Mouse (Mus musculus): ENCODE data around the gene Tmem104. TPM values are rescaled to one million over a fixed set of nuclear protein-coding genes. Genes with fewer than 3 reads are reported as not detected.

Gene Tmem104
- total and polyA plus RNA-seq, 2 experiments from 2014 or later, result 8.5 to 12.9 TPM

- Histone ChIP-seq H3K9me3 (ENCODE audit: low read length) (no peaks in the 10 kb centered on the region), H3K27me3 (ENCODE audit: insufficient read depth, low read length) (peaks cover 35% of the 10 kb centered on the region), H3K4me1 (ENCODE audit: insufficient read depth, low read length) (peaks cover 15% of the 10 kb centered on the region), H3K9ac (replicated peaks; ENCODE audit: low read length, poor library complexity, severe bottlenecking) (no peak overlapping the region), H3K4me3 (ENCODE audit: low read depth, low read length) (no peak overlapping the region), H3K4me2 (ENCODE audit: low read depth, low read length, poor library complexity, severe bottlenecking) (no peak overlapping the region), H3K36me3 (ENCODE audit: insufficient read depth, low read length) (peaks cover 26% of the 10 kb centered on the region), H3K27ac (ENCODE audit: low read depth, low read length) (no peak overlapping the region)
- 32% methylated on average over 19 of the region's 19 CpGs for WGBS
- peak; percentile 97 for TF ChIP-seq CTCF (IDR thresholded peaks at IDR 0.05)
- ATAC-seq (ENCODE audit: low FRiP score), result peak; percentile 43; the same call in 1 of the 2 replicates
- DNase-seq (ENCODE audit: low spot score), result peak; percentile 88
Observed at GRCm38 (mm10) chr11:115270148-115270861, 83.0 kb downstream of the Tmem104 start.

GRCm38 (mm10) chr11:115271052-115271451 is 83.8 kb downstream of the Tmem104 start:
- Histone ChIP-seq H3K4me2 (ENCODE audit: low read depth, low read length, poor library complexity, severe bottlenecking) (no peak overlapping the region), H3K27me3 (ENCODE audit: insufficient read depth, low read length) (peaks cover 28% of the 10 kb centered on the region), H3K36me3 (ENCODE audit: insufficient read depth, low read length) (peaks cover 26% of the 10 kb centered on the region), H3K4me3 (ENCODE audit: low read depth, low read length) (no peak overlapping the region), H3K9me3 (ENCODE audit: low read length) (no peaks in the 10 kb centered on the region), H3K27ac (ENCODE audit: low read depth, low read length) (no peak overlapping the region), H3K4me1 (ENCODE audit: insufficient read depth, low read length) (peaks cover 22% of the 10 kb centered on the region), H3K9ac (replicated peaks; ENCODE audit: low read length, poor library complexity, severe bottlenecking) (no peak overlapping the region)
- DNase-seq (ENCODE audit: low spot score) (no peak), ATAC-seq (ENCODE audit: low FRiP score) (no peak)
- 85% methylated on average over 9 of the region's 9 CpGs for WGBS
- TF ChIP-seq CTCF (IDR thresholded peaks at IDR 0.05), result no peak

DNA sequence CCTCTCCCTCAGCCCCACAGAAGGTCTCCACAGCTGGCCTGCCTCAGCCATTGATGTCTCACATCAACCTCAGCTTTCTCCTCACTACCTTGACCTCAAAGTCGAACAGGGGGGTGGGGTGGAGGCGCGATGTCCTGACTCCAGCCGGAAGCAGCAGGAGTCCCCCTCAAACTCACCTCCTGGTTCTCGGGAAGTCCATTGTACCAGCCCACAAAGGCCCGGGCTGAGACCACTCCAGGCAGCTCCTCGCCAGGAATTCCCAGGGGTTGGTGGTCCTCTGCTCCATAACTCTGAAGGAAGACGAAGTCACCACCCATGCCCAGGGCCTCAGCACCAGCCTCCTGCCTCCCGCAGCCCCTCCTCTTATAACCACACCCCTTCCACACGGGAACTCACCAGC is 84.2 kb downstream of the Tmem104 start:
- H3K27me3 ChIP-seq (ENCODE audit: insufficient read depth, low read length), result peaks cover 23% of the 10 kb centered on the region
- WGBS, result 71% methylated on average over 10 of the region's 10 CpGs
- no peak overlapping the region for H3K4me2 ChIP-seq (ENCODE audit: low read depth, low read length, poor library complexity, severe bottlenecking)
- no peak overlapping the region for H3K4me3 ChIP-seq (ENCODE audit: low read depth, low read length)
- H3K9ac ChIP-seq (replicated peaks; ENCODE audit: low read length, poor library complexity, severe bottlenecking), result no peak overlapping the region
- TF ChIP-seq CTCF (IDR thresholded peaks at IDR 0.05), result no peak
- peaks cover 23% of the 10 kb centered on the region for H3K4me1 ChIP-seq (ENCODE audit: insufficient read depth, low read length)
- no peaks in the 10 kb centered on the region for H3K9me3 ChIP-seq (ENCODE audit: low read length)
- ATAC-seq (ENCODE audit: low FRiP score) (no peak), DNase-seq (ENCODE audit: low spot score) (no peak)
- peaks cover 26% of the 10 kb centered on the region for H3K36me3 ChIP-seq (ENCODE audit: insufficient read depth, low read length)
- H3K27ac ChIP-seq (ENCODE audit: low read depth, low read length), result no peak overlapping the region

DNA sequence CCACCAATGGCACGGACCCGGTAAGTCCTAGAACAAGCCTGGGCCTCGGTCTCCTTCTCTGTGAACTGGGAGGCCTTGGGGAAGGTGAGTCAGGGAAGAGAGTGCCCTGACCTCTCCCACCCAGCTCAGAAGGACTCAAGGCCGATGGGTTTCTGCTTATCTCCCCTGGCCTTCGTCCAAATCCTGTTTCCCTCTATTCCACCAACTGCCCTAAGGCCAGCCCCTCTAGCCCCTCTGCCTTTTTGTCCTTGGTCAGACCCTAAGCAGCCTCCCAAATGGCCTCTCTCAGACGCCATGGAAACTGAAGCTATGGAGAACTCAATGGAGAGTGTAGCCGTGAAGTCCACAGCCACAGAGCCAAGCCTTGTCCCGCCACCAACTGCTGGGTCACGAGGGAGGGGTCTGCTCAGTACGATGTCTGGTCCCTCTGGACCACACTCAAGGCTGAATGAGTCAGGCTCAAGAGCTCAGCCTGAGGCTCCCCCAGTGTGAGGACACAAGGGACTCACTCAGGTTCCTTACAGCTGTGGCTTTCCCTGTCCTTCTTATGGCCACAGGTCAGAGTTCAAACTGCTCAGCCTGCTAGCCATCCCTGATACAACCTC is 85.7 kb downstream of the Tmem104 start:
- H3K4me1 ChIP-seq (ENCODE audit: insufficient read depth, low read length), result peaks cover 20% of the 10 kb centered on the region
- no peak for ATAC-seq (ENCODE audit: low FRiP score)
- no peak for DNase-seq (ENCODE audit: low spot score)
- H3K4me3 ChIP-seq (ENCODE audit: low read depth, low read length), result no peak overlapping the region
- no peak for TF ChIP-seq CTCF (IDR thresholded peaks at IDR 0.05)
- H3K9ac ChIP-seq (replicated peaks; ENCODE audit: low read length, poor library complexity, severe bottlenecking), result no peak overlapping the region
- 66% methylated on average over 10 of the region's 10 CpGs for WGBS
- peaks cover 10% of the 10 kb centered on the region for H3K27me3 ChIP-seq (ENCODE audit: insufficient read depth, low read length)
- no peaks in the 10 kb centered on the region for H3K9me3 ChIP-seq (ENCODE audit: low read length)
- no peak overlapping the region for H3K4me2 ChIP-seq (ENCODE audit: low read depth, low read length, poor library complexity, severe bottlenecking)
- peaks cover 25% of the 10 kb centered on the region for H3K36me3 ChIP-seq (ENCODE audit: insufficient read depth, low read length)
- H3K27ac ChIP-seq (ENCODE audit: low read depth, low read length), result no peak overlapping the region

DNA sequence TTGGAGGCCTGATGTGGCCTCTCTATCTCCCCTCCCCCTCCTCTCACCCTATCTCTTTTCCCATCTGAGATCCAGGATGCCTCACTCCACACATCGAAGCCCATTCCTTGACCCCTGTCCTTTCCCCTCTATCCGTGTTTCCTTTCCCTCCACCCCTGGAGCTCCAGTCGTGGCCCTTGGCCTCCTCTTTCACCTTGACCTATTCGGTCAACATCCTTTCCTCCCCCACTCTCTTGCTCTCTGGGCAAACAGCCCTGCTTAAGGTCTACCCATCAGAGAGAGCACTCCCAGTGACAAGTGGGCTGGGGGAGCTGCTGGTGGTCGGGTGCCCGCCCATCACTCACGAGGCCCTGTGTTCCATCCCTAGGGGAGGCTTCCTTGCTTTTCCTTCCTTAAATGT is 86.4 kb downstream of the Tmem104 start:
- DNase-seq (ENCODE audit: low spot score), result no peak
- 79% methylated on average over 7 of the region's 7 CpGs for WGBS
- Histone ChIP-seq H3K4me3 (ENCODE audit: low read depth, low read length) (no peak overlapping the region), H3K27ac (ENCODE audit: low read depth, low read length) (no peak overlapping the region), H3K4me2 (ENCODE audit: low read depth, low read length, poor library complexity, severe bottlenecking) (no peak overlapping the region), H3K4me1 (ENCODE audit: insufficient read depth, low read length) (peaks cover 21% of the 10 kb centered on the region), H3K36me3 (ENCODE audit: insufficient read depth, low read length) (peaks cover 18% of the 10 kb centered on the region), H3K27me3 (ENCODE audit: insufficient read depth, low read length) (peaks cover 2% of the 10 kb centered on the region; the same call in 1 of the 2 replicates), H3K9me3 (ENCODE audit: low read length) (no peaks in the 10 kb centered on the region), H3K9ac (replicated peaks; ENCODE audit: low read length, poor library complexity, severe bottlenecking) (no peak overlapping the region)
- ATAC-seq (ENCODE audit: low FRiP score), result no peak
- TF ChIP-seq CTCF (IDR thresholded peaks at IDR 0.05), result no peak

DNA sequence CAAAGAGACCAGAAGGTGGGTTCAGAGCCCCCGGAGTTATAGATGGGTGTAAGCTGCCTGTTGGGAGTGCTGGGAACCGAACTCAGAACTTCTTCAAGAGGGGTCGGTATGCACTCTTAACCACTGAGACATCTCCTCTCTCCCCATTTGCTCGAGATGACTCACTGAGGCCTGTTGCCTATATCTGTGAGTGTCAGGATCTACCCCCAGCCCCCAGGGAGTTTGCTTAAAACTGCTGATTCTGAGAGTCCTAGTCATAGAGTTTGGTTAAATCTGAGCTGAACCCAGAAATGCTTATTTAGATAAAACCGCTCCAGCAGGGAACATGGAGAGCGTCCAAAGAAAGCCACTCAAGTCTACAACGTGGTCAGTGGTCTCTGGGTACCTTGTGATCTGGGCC is 86.9 kb downstream of the Tmem104 start:
- Histone ChIP-seq H3K9ac (replicated peaks; ENCODE audit: low read length, poor library complexity, severe bottlenecking) (no peak overlapping the region), H3K9me3 (ENCODE audit: low read length) (no peaks in the 10 kb centered on the region), H3K4me2 (ENCODE audit: low read depth, low read length, poor library complexity, severe bottlenecking) (no peak overlapping the region), H3K4me3 (ENCODE audit: low read depth, low read length) (no peak overlapping the region), H3K36me3 (ENCODE audit: insufficient read depth, low read length) (peaks cover 13% of the 10 kb centered on the region; the same call in 1 of the 2 replicates), H3K27me3 (ENCODE audit: insufficient read depth, low read length) (no peaks in the 10 kb centered on the region), H3K27ac (ENCODE audit: low read depth, low read length) (no peak overlapping the region), H3K4me1 (ENCODE audit: insufficient read depth, low read length) (peaks cover 21% of the 10 kb centered on the region)
- no peak for TF ChIP-seq CTCF (IDR thresholded peaks at IDR 0.05)
- no peak for ATAC-seq (ENCODE audit: low FRiP score)
- WGBS, result 83% methylated on average over 7 of the region's 7 CpGs
- DNase-seq (ENCODE audit: low spot score), result no peak

Data from midbrain, postnatal 0 days (tissue).